Mouse (Mus musculus): ENCODE measurements around the gene Gm2174.

Gene Gm2174

GRCm38 (mm10) chrX:56497241-56497640, 49.5 kb downstream of the Gm2174 start:
- DNase-seq (ENCODE audit: low spot score in 2 of 2): no peak

All from spleen, postnatal 14 days (tissue).